Mouse (Mus musculus) C2C12 (cell line): ENCODE results near the gene Tshr.

Experiments
- CEBPB ChIP-seq: IDR thresholded peaks from one replicate; pipeline ENCODE4 v1.6.1; 2011; ENCODE audit warnings: low read depth, mild to moderate bottlenecking, control low read depth, moderate library complexity
- CTCF ChIP-seq: IDR thresholded peaks from one replicate; pipeline ENCODE4 v1.5.1; 2011; ENCODE audit not compliant: control insufficient read depth, insufficient read depth, insufficient read length
- MAX ChIP-seq: IDR thresholded peaks from one replicate; pipeline ENCODE4 v1.6.1; 2011; ENCODE audit warnings: mild to moderate bottlenecking, control low read depth
- MYOD1 ChIP-seq: IDR thresholded peaks from one replicate; pipeline ENCODE4 v1.6.1; 2011; ENCODE audit warnings: low read depth; ENCODE audit not compliant: control insufficient read depth, insufficient read length
- MYOG ChIP-seq: IDR thresholded peaks from one replicate; pipeline ENCODE4 v1.6.1; 2011; ENCODE audit not compliant: control insufficient read depth, insufficient read length; ENCODE audit errors: extremely low read depth
- USF1 ChIP-seq: IDR thresholded peaks from one replicate; pipeline ENCODE4 v1.6.1; 2011; ENCODE audit warnings: low read depth, mild to moderate bottlenecking, control low read depth, moderate library complexity

DNA sequence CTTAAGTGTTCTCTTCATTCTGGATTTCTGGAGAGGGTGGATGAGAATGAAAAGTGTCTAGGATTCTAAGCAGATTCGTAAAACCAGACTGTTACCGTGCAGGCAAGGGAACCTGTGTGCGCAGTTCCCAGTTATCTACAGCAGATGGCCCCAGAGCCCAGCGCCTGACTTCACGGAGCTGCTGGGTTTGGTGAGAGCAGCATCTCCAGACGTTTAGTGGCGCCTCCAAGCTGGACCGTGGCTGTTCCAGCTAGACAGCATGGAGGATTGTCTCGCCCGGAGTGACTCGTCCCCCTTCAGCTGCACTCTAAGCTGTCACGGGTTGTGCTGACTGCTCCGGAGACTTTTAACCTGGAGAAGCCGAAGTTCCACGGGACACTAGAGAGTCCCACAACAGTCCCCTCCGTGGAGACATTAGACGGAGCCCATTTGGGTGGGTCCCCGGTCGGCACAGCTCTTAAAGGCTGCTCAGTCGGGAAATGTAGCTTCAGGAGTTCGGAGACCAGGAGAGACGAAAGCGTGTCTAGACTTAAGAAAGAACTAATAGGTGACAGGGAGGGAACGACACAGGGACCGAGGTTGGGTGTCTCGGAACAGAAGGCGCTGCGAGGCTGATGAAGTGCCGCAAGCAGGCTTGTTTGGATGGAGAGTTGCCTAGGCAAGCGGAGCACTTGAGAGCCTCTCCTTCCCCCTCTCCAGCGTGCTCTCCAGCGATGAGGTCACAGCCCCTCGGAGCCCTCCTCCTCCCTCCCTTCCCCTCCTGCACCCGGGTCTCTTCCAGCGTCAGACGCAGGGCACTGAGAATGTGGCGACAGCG lies 16.1 kb downstream of the Tshr start:
- peak; percentile 60 for TF ChIP-seq CTCF
- no peak for TF ChIP-seq MYOD1
- TF ChIP-seq USF1: no peak
- no peak for TF ChIP-seq MYOG
- TF ChIP-seq MAX: no peak
- no peak for TF ChIP-seq CEBPB
